Mouse (Mus musculus): ENCODE data around the gene Lypd5.

DNA sequence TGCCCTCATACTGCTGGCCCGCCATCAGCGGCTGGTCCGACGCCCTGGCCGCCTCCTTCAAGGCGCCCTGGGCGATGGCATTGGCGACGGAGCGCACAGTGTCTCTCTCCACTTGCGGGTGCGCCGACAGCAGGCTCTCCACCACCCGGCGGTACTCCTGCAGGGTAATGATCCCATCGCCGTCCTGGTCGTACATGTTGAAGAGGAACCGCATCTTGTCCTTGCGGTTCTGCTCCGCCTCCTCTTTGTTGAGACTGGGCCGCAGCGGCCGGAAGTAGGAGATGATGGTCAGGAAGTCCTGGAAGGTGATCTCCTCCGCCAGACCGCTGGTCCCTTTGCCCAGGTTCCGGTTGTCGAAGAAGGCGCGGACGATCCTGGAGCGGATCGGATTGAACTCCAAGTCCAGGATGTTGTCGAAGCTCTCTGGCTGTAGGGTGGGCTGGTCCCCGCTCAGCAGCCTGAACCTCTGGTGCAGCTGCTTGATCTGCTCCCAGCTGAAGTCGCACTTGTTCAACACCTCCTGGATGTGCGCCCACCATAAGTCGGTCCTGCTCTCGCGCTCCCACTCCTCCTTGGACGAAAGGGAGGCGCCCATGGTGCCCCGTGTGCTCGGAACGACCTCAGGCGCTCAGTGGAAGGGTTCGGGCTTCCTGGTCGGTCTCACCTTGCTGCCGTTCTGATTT lies 15.6 kb upstream of the Lypd5 start, which contains the start of gene Tescl:
- no peak for TF ChIP-seq ZNF384 (IDR thresholded peaks at IDR 0.05; ENCODE audit: low read depth, low read length)
- no peak for TF ChIP-seq ZC3H11A (IDR thresholded peaks at IDR 0.05; ENCODE audit: borderline replicate concordance, low read depth, low read length)

All from ES-E14 (cell line).